Mouse (Mus musculus) limb, embryonic 14.5 days (tissue): Measurements from ENCODE around the gene Gm10160. TPM values are rescaled to one million over a fixed set of nuclear protein-coding genes. Genes with fewer than 3 reads are reported as not detected.

Experiments
- ATAC-seq: fragments of 200-750 bp; cut with Nextera tagmentation; 2 replicates; pipeline ENCODE4 v1.8.0; 2017; ENCODE audit warnings: low read depth, moderate number of reproducible peaks, moderate TSS enrichment; ENCODE audit not compliant: low FRiP score
- DNase-seq: peaks from one replicate; pipeline ENCODE4 v3.0.0-alpha.2; 2015; ENCODE audit warnings: low spot score
- H3K27ac ChIP-seq: fragments of 300-500 bp; sonication (generic); replicated peaks from 2 replicates; pipeline ENCODE4 v1.5.1; 2014; ENCODE audit warnings: low read depth, mild to moderate bottlenecking, low read length, moderate library complexity, mixed read lengths
- H3K27me3 ChIP-seq: fragments of 300-500 bp; sonication (generic); 2 replicates; pipeline ENCODE4 v1.6.1; 2014; ENCODE audit warnings: low read length, mixed read lengths; ENCODE audit not compliant: control insufficient read depth, insufficient read depth
- H3K36me3 ChIP-seq: fragments of 300-500 bp; sonication (generic); 2 replicates; pipeline ENCODE4 v1.6.1; 2014; ENCODE audit warnings: mild to moderate bottlenecking, low read length, moderate library complexity, mixed read lengths; ENCODE audit not compliant: control insufficient read depth, insufficient read depth
- H3K4me1 ChIP-seq: fragments of 300-500 bp; sonication (generic); 2 replicates; pipeline ENCODE4 v1.6.1; 2014; ENCODE audit warnings: antibody characterized with exemption, low read length, mixed read lengths; ENCODE audit not compliant: control insufficient read depth, insufficient read depth
- H3K4me2 ChIP-seq: fragments of 300-500 bp; sonication (generic); replicated peaks from 2 replicates; pipeline ENCODE4 v1.6.1; 2014; ENCODE audit warnings: low read depth, mild to moderate bottlenecking, low read length, moderate library complexity; ENCODE audit not compliant: severe bottlenecking
- H3K4me3 ChIP-seq: fragments of 300-500 bp; sonication (generic); replicated peaks from 2 replicates; pipeline ENCODE4 v1.5.1; 2014; ENCODE audit warnings: low read length
- H3K9ac ChIP-seq: fragments of 300-500 bp; sonication (generic); 2 replicates; pipeline ENCODE4 v1.6.1; 2014; ENCODE audit warnings: mild to moderate bottlenecking, low read depth, low read length, moderate library complexity; ENCODE audit not compliant: severe bottlenecking
- H3K9me3 ChIP-seq: fragments of 300-500 bp; sonication (generic); 2 replicates; pipeline ENCODE4 v1.6.1; 2016; ENCODE audit warnings: low read length; ENCODE audit not compliant: control insufficient read depth
- POLR2A ChIP-seq: fragments of 200-500 bp; IDR thresholded peaks from 2 replicates; pipeline ENCODE4 v1.8.0; 2012; ENCODE audit warnings: inconsistent platforms, mild to moderate bottlenecking, moderate library complexity, borderline replicate concordance; ENCODE audit not compliant: insufficient read depth, insufficient read length; ENCODE audit errors: extremely low read depth
- WGBS: fragments of 180-500 bp; shearing (Covaris S2); extraction: QIAGEN DNeasy Blood & Tissue Kit; methylation state at CpG from one replicate; pipeline ENCODE4 v1.1.7; 2014; 5-methylcytosine and 5-hydroxymethylcytosine counted together
- polyA plus RNA-seq, 2 experiments: library from polyadenylated mRNA; depleted of rRNA in 1 of 2; stranded (reverse) in 1 of 2; unstranded in 1 of 2; fragments of >200 nt; fragmentation: Nextera tagmentation in 1 of 2; extraction: Ambion mirVana in 1 of 2; gene quantifications; 2 replicates each; pipeline versions ENCODE4 v1.2.1 to v1.2.3; 2012 to 2014

Gm10160 gene
- polyA plus RNA-seq, 2 experiments: not detected

- ATAC-seq (peak; percentile 60), DNase-seq (peak; percentile 76)
- Histone ChIP-seq H3K36me3 (no peaks in the 10 kb centered on the region), H3K4me2 (no peak overlapping the region), H3K27me3 (no peaks in the 10 kb centered on the region), H3K4me3 (no peak overlapping the region), H3K27ac (no peak overlapping the region), H3K4me1 (no peaks in the 10 kb centered on the region), H3K9me3 (no peaks in the 10 kb centered on the region), H3K9ac (no peak overlapping the region)
- no peak for TF ChIP-seq POLR2A
- 18% methylated on average over 6 of the region's 6 CpGs for WGBS
Measured at GRCm38 (mm10) chr7:81868158-81868557, 12.6 kb upstream of the Gm10160 start.

- DNase-seq (no peak), ATAC-seq (no peak)
- 87% methylated on average over 9 of the region's 9 CpGs for WGBS
- H3K27ac ChIP-seq: no peak overlapping the region
- no peaks in the 10 kb centered on the region for H3K36me3 ChIP-seq
- no peak for TF ChIP-seq POLR2A
- H3K27me3 ChIP-seq: no peaks in the 10 kb centered on the region
- H3K4me1 ChIP-seq: no peaks in the 10 kb centered on the region
- H3K4me2 ChIP-seq: no peak overlapping the region
- no peak overlapping the region for H3K4me3 ChIP-seq
- H3K9ac ChIP-seq: no peak overlapping the region
- no peaks in the 10 kb centered on the region for H3K9me3 ChIP-seq
Measured at GRCm38 (mm10) chr7:81867231-81867930, 11.8 kb upstream of the Gm10160 start.

GRCm38 (mm10) chr7:81865937-81866336 is 10.3 kb upstream of the Gm10160 start:
- Histone ChIP-seq H3K4me2 (no peak overlapping the region), H3K9me3 (no peaks in the 10 kb centered on the region), H3K9ac (no peak overlapping the region), H3K4me3 (no peak overlapping the region), H3K4me1 (no peaks in the 10 kb centered on the region), H3K27me3 (no peaks in the 10 kb centered on the region), H3K36me3 (no peaks in the 10 kb centered on the region), H3K27ac (no peak overlapping the region)
- no peak for ATAC-seq
- TF ChIP-seq POLR2A: no peak
- WGBS: 93% methylated on average over 6 of the region's 6 CpGs
- DNase-seq: no peak

- ATAC-seq (no peak), DNase-seq (no peak)
- Histone ChIP-seq H3K27ac (no peak overlapping the region), H3K4me2 (no peak overlapping the region), H3K9me3 (no peaks in the 10 kb centered on the region), H3K4me3 (no peak overlapping the region), H3K9ac (no peak overlapping the region), H3K27me3 (peaks cover 4% of the 10 kb centered on the region; the same call in 1 of the 2 replicates), H3K4me1 (peaks cover 3% of the 10 kb centered on the region; the same call in 1 of the 2 replicates), H3K36me3 (no peaks in the 10 kb centered on the region)
- no peak for TF ChIP-seq POLR2A
- 85% methylated on average over 6 of the region's 6 CpGs for WGBS
Measured at GRCm38 (mm10) chr7:81864552-81864951, 9.0 kb upstream of the Gm10160 start.

GRCm38 (mm10) chr7:81862587-81863583 is 7.3 kb upstream of the Gm10160 start:
- peak; percentile 28 for ATAC-seq
- Histone ChIP-seq H3K4me2 (no peak overlapping the region), H3K9me3 (no peaks in the 10 kb centered on the region), H3K9ac (no peak overlapping the region), H3K36me3 (no peaks in the 10 kb centered on the region), H3K27me3 (peaks cover 18% of the 10 kb centered on the region), H3K27ac (no peak overlapping the region), H3K4me1 (peaks cover 5% of the 10 kb centered on the region; the same call in 1 of the 2 replicates), H3K4me3 (no peak overlapping the region)
- 64% methylated on average over 24 of the region's 24 CpGs for WGBS
- no peak for TF ChIP-seq POLR2A
- DNase-seq: peak; percentile 39
